Mouse (Mus musculus) hindbrain, embryonic 13.5 days (tissue): Measurements from ENCODE around the gene Ndufaf2. TPM values are rescaled to one million over a fixed set of nuclear protein-coding genes. Genes with fewer than 3 reads are reported as not detected.

Experiments
- ATAC-seq: fragments of 200-750 bp; cut with Nextera tagmentation; 2 replicates; pipeline ENCODE4 v1.8.0; 2017; ENCODE audit warnings: moderate TSS enrichment; ENCODE audit not compliant: low FRiP score
- H3K27ac ChIP-seq: fragments of 300-500 bp; sonication (generic); 2 replicates; pipeline ENCODE4 v1.5.1; 2015; ENCODE audit warnings: inconsistent platforms, mild to moderate bottlenecking, moderate library complexity
- H3K27me3 ChIP-seq: fragments of 300-500 bp; sonication (generic); 2 replicates; pipeline ENCODE4 v1.6.1; 2015; ENCODE audit warnings: mild to moderate bottlenecking, inconsistent platforms
- H3K36me3 ChIP-seq: fragments of 300-500 bp; sonication (generic); 2 replicates; pipeline ENCODE4 v1.6.1; 2015; ENCODE audit warnings: mild to moderate bottlenecking, inconsistent platforms
- H3K4me1 ChIP-seq: fragments of 300-500 bp; sonication (generic); replicated peaks from 2 replicates; pipeline ENCODE4 v1.6.1; 2015; ENCODE audit warnings: inconsistent platforms
- H3K4me2 ChIP-seq: fragments of 300-500 bp; sonication (generic); 2 replicates; pipeline ENCODE4 v1.6.1; 2015; ENCODE audit warnings: inconsistent platforms, mild to moderate bottlenecking, moderate library complexity
- H3K4me3 ChIP-seq: fragments of 300-500 bp; sonication (generic); 2 replicates; pipeline ENCODE4 v1.5.1; 2015; ENCODE audit warnings: mild to moderate bottlenecking, inconsistent platforms
- H3K9ac ChIP-seq: fragments of 300-500 bp; sonication (generic); 2 replicates; pipeline ENCODE4 v1.6.1; 2015; ENCODE audit warnings: mild to moderate bottlenecking, inconsistent platforms
- H3K9me3 ChIP-seq: fragments of 300-500 bp; sonication (generic); 2 replicates; pipeline ENCODE4 v1.6.1; 2016; ENCODE audit warnings: inconsistent platforms
- WGBS: fragments of 180-500 bp; shearing (Covaris S2); methylation state at CpG from one replicate; pipeline ENCODE4 v1.1.7; 2015; 5-methylcytosine and 5-hydroxymethylcytosine counted together
- polyA plus RNA-seq: library from polyadenylated mRNA; unstranded; fragments of >200 nt; fragmentation: Nextera tagmentation; extraction: Ambion mirVana; gene quantifications from 2 replicates; pipeline ENCODE4 v1.2.1, GENCODE M21; 2015

Gene Ndufaf2
- polyA plus RNA-seq, 1 experiment from 2014 or later: 88.2 TPM

- WGBS: 96% methylated on average over 1 of the region's 1 CpGs
- Histone ChIP-seq H3K4me3 (no peak overlapping the region), H3K27me3 (no peaks in the 10 kb centered on the region), H3K9ac (no peak overlapping the region), H3K27ac (no peak overlapping the region), H3K9me3 (no peaks in the 10 kb centered on the region), H3K36me3 (peaks cover 36% of the 10 kb centered on the region), H3K4me1 (no peaks in the 10 kb centered on the region), H3K4me2 (no peak overlapping the region)
- no peak for ATAC-seq
Observed at GRCm38 (mm10) chr13:108170002-108170401, 11.6 kb upstream of the Ndufaf2 start.

- no peak for ATAC-seq
- H3K36me3 ChIP-seq: peaks cover 19% of the 10 kb centered on the region
- peaks cover 3% of the 10 kb centered on the region for H3K4me1 ChIP-seq
- no peaks in the 10 kb centered on the region for H3K27me3 ChIP-seq
- H3K4me2 ChIP-seq: no peak overlapping the region
- H3K4me3 ChIP-seq: no peak overlapping the region
- H3K9ac ChIP-seq: no peak overlapping the region
- 88% methylated on average over 3 of the region's 3 CpGs for WGBS
- no peak overlapping the region for H3K27ac ChIP-seq
- H3K9me3 ChIP-seq: no peaks in the 10 kb centered on the region
Observed at GRCm38 (mm10) chr13:108164621-108165020, 6.2 kb upstream of the Ndufaf2 start.

- no peak for ATAC-seq
- WGBS: 96% methylated on average over 9 of the region's 9 CpGs
- Histone ChIP-seq H3K9me3 (no peaks in the 10 kb centered on the region), H3K4me3 (no peak overlapping the region), H3K27ac (no peak overlapping the region), H3K36me3 (peaks cover 14% of the 10 kb centered on the region), H3K9ac (no peak overlapping the region), H3K4me2 (no peak overlapping the region), H3K27me3 (no peaks in the 10 kb centered on the region), H3K4me1 (peaks cover 9% of the 10 kb centered on the region)
Observed at GRCm38 (mm10) chr13:108163912-108164311, 5.5 kb upstream of the Ndufaf2 start.

- Histone ChIP-seq H3K4me1 (peaks cover 18% of the 10 kb centered on the region), H3K4me3 (0 out of 2 replicates have a peak overlapping the region, but pooled peaks have one; percentile 4), H3K9ac (no peak overlapping the region), H3K4me2 (peak overlapping the region; percentile 93), H3K9me3 (no peaks in the 10 kb centered on the region), H3K36me3 (peaks cover 14% of the 10 kb centered on the region), H3K27me3 (no peaks in the 10 kb centered on the region), H3K27ac (no peak overlapping the region)
- no peak for ATAC-seq
- WGBS: 70% methylated on average over 7 of the region's 7 CpGs
Observed at GRCm38 (mm10) chr13:108159963-108160362, 1.5 kb upstream of the Ndufaf2 start.

- WGBS: 7% methylated on average over 8 of the region's 8 CpGs
- Histone ChIP-seq H3K4me2 (peak overlapping the region; percentile 93), H3K4me3 (peak overlapping the region; percentile 76), H3K9ac (peak overlapping the region; percentile 80), H3K4me1 (peaks cover 18% of the 10 kb centered on the region), H3K9me3 (no peaks in the 10 kb centered on the region), H3K27me3 (no peaks in the 10 kb centered on the region), H3K36me3 (peaks cover 14% of the 10 kb centered on the region), H3K27ac (no peak overlapping the region)
- no peak for ATAC-seq
Observed at GRCm38 (mm10) chr13:108159241-108159575, 785 bp upstream of the Ndufaf2 start.

GRCm38 (mm10) chr13:108157732-108158464 is 525 bp downstream of the Ndufaf2 start:
- ATAC-seq: peak; percentile 68
- Histone ChIP-seq H3K9me3 (no peaks in the 10 kb centered on the region), H3K27ac (peak overlapping the region; percentile 18; the same call in 1 of the 2 replicates), H3K27me3 (no peaks in the 10 kb centered on the region), H3K9ac (peak overlapping the region; percentile 82), H3K4me1 (peaks cover 18% of the 10 kb centered on the region), H3K4me3 (peak overlapping the region; percentile 76), H3K36me3 (peaks cover 12% of the 10 kb centered on the region), H3K4me2 (peak overlapping the region; percentile 93)
- 3% methylated on average over 41 of the region's 42 CpGs for WGBS

GRCm38 (mm10) chr13:108157156-108157555 is 1.3 kb downstream of the Ndufaf2 start:
- no peak for ATAC-seq
- no peak overlapping the region for H3K4me2 ChIP-seq
- no peaks in the 10 kb centered on the region for H3K27me3 ChIP-seq
- 89% methylated on average over 2 of the region's 2 CpGs for WGBS
- no peak overlapping the region for H3K9ac ChIP-seq
- peaks cover 22% of the 10 kb centered on the region for H3K4me1 ChIP-seq
- H3K4me3 ChIP-seq: no peak overlapping the region
- peaks cover 10% of the 10 kb centered on the region for H3K36me3 ChIP-seq
- H3K27ac ChIP-seq: no peak overlapping the region
- no peaks in the 10 kb centered on the region for H3K9me3 ChIP-seq

GRCm38 (mm10) chr13:108152650-108153372 is 5.6 kb downstream of the Ndufaf2 start:
- H3K9ac ChIP-seq: no peak overlapping the region
- no peak overlapping the region for H3K4me3 ChIP-seq
- no peaks in the 10 kb centered on the region for H3K9me3 ChIP-seq
- H3K36me3 ChIP-seq: no peaks in the 10 kb centered on the region
- H3K4me2 ChIP-seq: no peak overlapping the region
- 68% methylated on average over 8 of the region's 8 CpGs for WGBS
- H3K27ac ChIP-seq: peak overlapping the region; percentile 19; the same call in 1 of the 2 replicates
- no peaks in the 10 kb centered on the region for H3K27me3 ChIP-seq
- ATAC-seq: 0 out of 2 replicates have a peak, but pooled peaks have one; percentile 29
- H3K4me1 ChIP-seq: peaks cover 11% of the 10 kb centered on the region

GRCm38 (mm10) chr13:108151782-108152181 is 6.6 kb downstream of the Ndufaf2 start:
- Histone ChIP-seq H3K9me3 (no peaks in the 10 kb centered on the region), H3K27ac (no peak overlapping the region), H3K4me3 (no peak overlapping the region), H3K27me3 (no peaks in the 10 kb centered on the region), H3K4me2 (no peak overlapping the region), H3K4me1 (peaks cover 4% of the 10 kb centered on the region; the same call in 1 of the 2 replicates), H3K9ac (no peak overlapping the region), H3K36me3 (no peaks in the 10 kb centered on the region)
- no peak for ATAC-seq

GRCm38 (mm10) chr13:108144086-108144485 is 14.3 kb downstream of the Ndufaf2 start:
- Histone ChIP-seq H3K36me3 (no peaks in the 10 kb centered on the region), H3K4me2 (no peak overlapping the region), H3K27me3 (no peaks in the 10 kb centered on the region), H3K9ac (no peak overlapping the region), H3K9me3 (no peaks in the 10 kb centered on the region), H3K27ac (no peak overlapping the region), H3K4me3 (no peak overlapping the region), H3K4me1 (no peaks in the 10 kb centered on the region)
- no peak for ATAC-seq
- 93% methylated on average over 8 of the region's 8 CpGs for WGBS

- H3K9me3 ChIP-seq: no peaks in the 10 kb centered on the region
- no peak overlapping the region for H3K4me3 ChIP-seq
- H3K4me1 ChIP-seq: no peaks in the 10 kb centered on the region
- 84% methylated on average over 5 of the region's 5 CpGs for WGBS
- no peak overlapping the region for H3K4me2 ChIP-seq
- no peak overlapping the region for H3K27ac ChIP-seq
- H3K9ac ChIP-seq: no peak overlapping the region
- no peaks in the 10 kb centered on the region for H3K36me3 ChIP-seq
- ATAC-seq: no peak
- no peaks in the 10 kb centered on the region for H3K27me3 ChIP-seq
Observed at GRCm38 (mm10) chr13:108138403-108138977, 19.9 kb downstream of the Ndufaf2 start.

GRCm38 (mm10) chr13:108135617-108136016 is 22.8 kb downstream of the Ndufaf2 start:
- H3K9me3 ChIP-seq: no peaks in the 10 kb centered on the region
- H3K4me2 ChIP-seq: no peak overlapping the region
- no peaks in the 10 kb centered on the region for H3K36me3 ChIP-seq
- H3K27ac ChIP-seq: no peak overlapping the region
- WGBS: 85% methylated on average over 6 of the region's 6 CpGs
- no peak overlapping the region for H3K4me3 ChIP-seq
- no peaks in the 10 kb centered on the region for H3K27me3 ChIP-seq
- H3K4me1 ChIP-seq: no peaks in the 10 kb centered on the region; the same call in 1 of the 2 replicates
- ATAC-seq: no peak
- no peak overlapping the region for H3K9ac ChIP-seq
